Mouse (Mus musculus) gastrocnemius, adult 2 months (tissue): ENCODE results near the gene Slc6a16. TPM values are rescaled to one million over a fixed set of nuclear protein-coding genes. Genes with fewer than 3 reads are reported as not detected.

Experiments
- DNase-seq: peaks from one replicate; pipeline ENCODE4 v3.0.0; 2022
- H3K27ac ChIP-seq: fragments of 200-600 bp; 2 replicates; pipeline ENCODE4 v1.8.1; 2022; ENCODE audit warnings: mild to moderate bottlenecking
- H3K4me3 ChIP-seq: fragments of 200-600 bp; 2 replicates; pipeline ENCODE4 v1.8.1; 2022; ENCODE audit warnings: mild to moderate bottlenecking, moderate library complexity
- CTCF ChIP-seq: fragments of 200-600 bp; IDR thresholded peaks from 2 replicates; pipeline ENCODE4 v1.8.1; 2022; ENCODE audit warnings: antibody characterized with exemption, mild to moderate bottlenecking, moderate library complexity
- intact Hi-C: fragments of 180-260 bp; cut with DNase I; formaldehyde crosslinking; loops from one replicate; pipeline ENCODE4 v1.15.1; 2025
- total RNA-seq, 2 experiments: library from RNA; stranded (reverse); gene quantifications; 2 replicates each; pipeline ENCODE4 v1.2.3; 2021

The Slc6a16 gene
- total RNA-seq, 2 experiments from 2014 or later = not detected

GRCm38 (mm10) chr7:45228548-45228947 is 12.3 kb upstream of the Slc6a16 start:
- TF ChIP-seq CTCF = no peak
- no peak for DNase-seq
- no peak overlapping the region for H3K27ac ChIP-seq
- no peak overlapping the region for H3K4me3 ChIP-seq
- intact Hi-C loops = no loop called here

- no peak for TF ChIP-seq CTCF
- intact Hi-C loops = no loop called here
- H3K4me3 ChIP-seq = no peak overlapping the region
- no peak overlapping the region for H3K27ac ChIP-seq
- no peak for DNase-seq
Measured at GRCm38 (mm10) chr7:45229046-45229445, 11.8 kb upstream of the Slc6a16 start.

GRCm38 (mm10) chr7:45229459-45230203 is 11.3 kb upstream of the Slc6a16 start:
- intact Hi-C loops = no loop called here
- no peak for TF ChIP-seq CTCF
- Histone ChIP-seq H3K27ac (no peak overlapping the region), H3K4me3 (no peak overlapping the region)
- DNase-seq = no peak

GRCm38 (mm10) chr7:45231192-45231591 is 9.7 kb upstream of the Slc6a16 start:
- DNase-seq = no peak
- no peak overlapping the region for H3K4me3 ChIP-seq
- TF ChIP-seq CTCF = no peak
- intact Hi-C loops = no loop called here
- no peak overlapping the region for H3K27ac ChIP-seq

GRCm38 (mm10) chr7:45231941-45232340 is 8.9 kb upstream of the Slc6a16 start:
- no peak overlapping the region for H3K4me3 ChIP-seq
- H3K27ac ChIP-seq = no peak overlapping the region
- TF ChIP-seq CTCF = no peak
- intact Hi-C loops = no loop called here
- DNase-seq = no peak

GRCm38 (mm10) chr7:45232716-45233465 is 8.0 kb upstream of the Slc6a16 start:
- TF ChIP-seq CTCF = no peak
- DNase-seq = no peak
- H3K27ac ChIP-seq = no peak overlapping the region
- intact Hi-C loops = no loop called here
- no peak overlapping the region for H3K4me3 ChIP-seq

- intact Hi-C loops = no loop called here
- no peak for DNase-seq
- Histone ChIP-seq H3K4me3 (peak overlapping the region; percentile 66), H3K27ac (no peak overlapping the region)
- no peak for TF ChIP-seq CTCF
Measured at GRCm38 (mm10) chr7:45233580-45234332, 7.1 kb upstream of the Slc6a16 start.

GRCm38 (mm10) chr7:45234333-45234841 is 6.5 kb upstream of the Slc6a16 start:
- no peak for DNase-seq
- peak overlapping the region; percentile 66 for H3K4me3 ChIP-seq
- no peak for TF ChIP-seq CTCF
- intact Hi-C loops = no loop called here
- H3K27ac ChIP-seq = peak overlapping the region; percentile 40; the same call in 1 of the 2 replicates

GRCm38 (mm10) chr7:45234922-45235571 is 5.8 kb upstream of the Slc6a16 start:
- intact Hi-C loops = no loop called here
- peak overlapping the region; percentile 41; the same call in 1 of the 2 replicates for H3K27ac ChIP-seq
- H3K4me3 ChIP-seq = peak overlapping the region; percentile 66
- DNase-seq = peak; percentile 39
- TF ChIP-seq CTCF = no peak

GRCm38 (mm10) chr7:45235656-45236180 is 5.2 kb upstream of the Slc6a16 start:
- TF ChIP-seq CTCF = no peak
- intact Hi-C loops = no loop called here
- no peak for DNase-seq
- Histone ChIP-seq H3K4me3 (peak overlapping the region; percentile 66), H3K27ac (peak overlapping the region; percentile 41; the same call in 1 of the 2 replicates)

GRCm38 (mm10) chr7:45237747-45238699 is 2.9 kb upstream of the Slc6a16 start:
- TF ChIP-seq CTCF = no peak
- Histone ChIP-seq H3K4me3 (peak overlapping the region; percentile 49), H3K27ac (no peak overlapping the region)
- no peak for DNase-seq
- intact Hi-C loops = no loop called here
